Mouse (Mus musculus): ENCODE data around the gene Tbc1d19.

DNA sequence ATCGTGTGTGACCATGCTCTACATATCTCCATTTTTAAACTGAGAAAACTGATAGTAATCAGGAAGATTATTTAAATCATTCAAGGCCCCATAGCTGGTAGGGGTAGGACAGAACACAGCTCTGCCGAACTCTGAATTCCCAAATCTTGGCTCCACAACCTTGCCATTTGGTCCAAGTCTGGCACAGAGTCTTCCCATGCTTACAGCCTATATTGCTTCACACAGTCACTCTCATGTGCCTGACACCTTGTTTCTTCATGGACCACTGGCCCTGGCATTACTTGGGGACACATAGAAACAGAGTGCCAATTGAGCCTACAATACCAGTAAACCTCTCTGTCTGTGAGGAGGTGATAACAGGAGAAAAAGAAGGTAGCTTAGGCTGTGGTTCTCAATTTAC is 111.0 kb downstream of the Tbc1d19 start:
- TF ChIP-seq POLR2A (IDR thresholded peaks at IDR 0.05; ENCODE audit: borderline replicate concordance, control insufficient read depth, low read depth, low read length) (no peak), CTCF (IDR thresholded peaks at IDR 0.05; ENCODE audit: control insufficient read depth, insufficient read depth, low read length) (no peak)

Measured in bone marrow, adult 2 months (tissue).